Mouse (Mus musculus) hindbrain, embryonic 15.5 days (tissue): ENCODE results near the gene Nuf2. TPM values are rescaled to one million over a fixed set of nuclear protein-coding genes. Genes with fewer than 3 reads are reported as not detected.
"Not testable (repeated sequence)": the region's sequence is repeated elsewhere in the genome, so short reads cannot be mapped to it uniquely, and the experiment has no call there.

ENCODE experiments used
- ATAC-seq: fragments of 200-750 bp; cut with Nextera tagmentation; 2 replicates; pipeline ENCODE4 v1.8.0; 2017; ENCODE audit warnings: low read depth, moderate number of reproducible peaks, moderate TSS enrichment; ENCODE audit not compliant: low FRiP score
- H3K27ac ChIP-seq: fragments of 300-500 bp; sonication (generic); replicated peaks from 2 replicates; pipeline ENCODE4 v1.5.1; 2015; ENCODE audit warnings: mild to moderate bottlenecking, inconsistent platforms
- H3K27me3 ChIP-seq: fragments of 300-500 bp; sonication (generic); 2 replicates; pipeline ENCODE4 v1.6.1; 2015; ENCODE audit warnings: control low read depth, inconsistent platforms
- H3K36me3 ChIP-seq: fragments of 300-500 bp; sonication (generic); 2 replicates; pipeline ENCODE4 v1.6.1; 2015; ENCODE audit warnings: control low read depth, inconsistent platforms
- H3K4me1 ChIP-seq: fragments of 300-500 bp; sonication (generic); replicated peaks from 2 replicates; pipeline ENCODE4 v1.6.1; 2015; ENCODE audit warnings: control low read depth, inconsistent platforms
- H3K4me2 ChIP-seq: fragments of 300-500 bp; sonication (generic); 2 replicates; pipeline ENCODE4 v1.6.1; 2015; ENCODE audit warnings: moderate library complexity, mild to moderate bottlenecking, inconsistent platforms
- H3K4me3 ChIP-seq: fragments of 300-500 bp; sonication (generic); 2 replicates; pipeline ENCODE4 v1.5.1; 2015; ENCODE audit warnings: mild to moderate bottlenecking, inconsistent platforms
- H3K9ac ChIP-seq: fragments of 300-500 bp; sonication (generic); 2 replicates; pipeline ENCODE4 v1.6.1; 2015; ENCODE audit warnings: inconsistent platforms
- H3K9me3 ChIP-seq: fragments of 300-500 bp; sonication (generic); 2 replicates; pipeline ENCODE4 v1.6.1; 2016; ENCODE audit warnings: control low read depth, inconsistent platforms
- WGBS: fragments of 180-500 bp; shearing (Covaris S2); methylation state at CpG from one replicate; pipeline ENCODE4 v1.1.7; 2015; 5-methylcytosine and 5-hydroxymethylcytosine counted together
- polyA plus RNA-seq: library from polyadenylated mRNA; unstranded; fragments of >200 nt; fragmentation: Nextera tagmentation; extraction: Ambion mirVana; gene quantifications from 2 replicates; pipeline ENCODE4 v1.2.1, GENCODE M21; 2015

Nuf2 gene
- polyA plus RNA-seq, 1 experiment from 2014 or later, result 13.0 TPM

DNA sequence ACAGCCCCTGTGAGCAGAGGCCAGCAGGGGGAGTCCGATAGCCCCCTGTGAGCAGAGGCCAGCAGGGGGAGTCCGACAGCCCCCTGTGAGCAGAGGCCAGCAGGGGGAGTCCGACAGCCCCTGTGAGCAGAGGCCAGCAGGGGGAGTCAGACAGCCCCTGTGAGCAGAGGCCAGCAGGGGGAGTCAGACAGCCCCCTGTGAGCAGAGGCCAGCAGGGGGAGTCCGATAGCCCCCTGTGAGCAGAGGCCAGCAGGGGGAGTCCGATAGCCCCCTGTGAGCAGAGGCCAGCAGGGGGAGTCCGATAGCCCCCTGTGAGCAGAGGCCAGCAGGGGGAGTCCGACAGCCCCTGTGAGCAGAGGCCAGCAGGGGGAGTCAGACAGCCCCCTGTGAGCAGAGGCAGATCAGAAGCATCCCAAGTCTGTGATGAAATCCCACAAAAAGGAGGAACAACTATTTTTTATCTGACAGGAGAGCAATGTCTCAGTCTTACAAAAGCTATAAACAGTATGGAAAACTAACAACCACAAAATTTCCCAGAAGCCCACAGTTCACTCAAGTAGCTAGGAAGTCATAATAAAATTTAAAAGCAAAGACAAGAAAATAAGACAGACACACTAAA is 13.3 kb downstream of the Nuf2 start:
- not testable (repeated sequence) for H3K27me3 ChIP-seq, H3K4me1 ChIP-seq, H3K4me2 ChIP-seq, H3K27ac ChIP-seq, ATAC-seq, H3K9me3 ChIP-seq, H3K4me3 ChIP-seq, H3K36me3 ChIP-seq, H3K9ac ChIP-seq
- 95% methylated on average over 7 of the region's 7 CpGs for WGBS

DNA sequence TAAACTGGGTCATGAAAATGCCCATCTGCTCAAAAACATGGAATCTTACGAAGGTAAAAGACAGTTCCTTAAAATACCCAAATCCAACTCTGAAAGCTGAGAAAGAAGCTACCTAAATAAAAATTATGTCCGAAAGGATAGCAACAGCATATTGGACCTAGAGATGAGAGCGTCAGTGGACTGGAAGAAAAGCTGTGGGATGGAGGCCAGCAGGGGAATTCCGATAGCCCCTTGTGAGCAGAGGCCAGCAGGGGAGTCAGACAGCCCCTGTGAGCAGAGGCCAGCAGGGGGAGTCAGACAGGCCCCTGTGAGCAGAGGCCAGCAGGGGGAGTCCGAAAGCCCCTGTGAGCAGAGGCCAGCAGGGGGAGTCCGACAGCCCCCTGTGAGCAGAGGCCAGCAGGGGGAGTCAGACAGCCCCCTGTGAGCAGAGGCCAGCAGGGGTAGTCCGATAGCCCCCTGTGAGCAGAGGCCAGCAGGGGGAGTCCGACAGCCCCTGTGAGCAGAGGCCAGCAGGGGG is 13.8 kb downstream of the Nuf2 start:
- Histone ChIP-seq H3K27me3 (no peaks in the 10 kb centered on the region), H3K4me1 (no peaks in the 10 kb centered on the region), H3K9ac (no peak overlapping the region), H3K27ac (no peak overlapping the region), H3K9me3 (no peaks in the 10 kb centered on the region), H3K36me3 (no peaks in the 10 kb centered on the region), H3K4me2 (no peak overlapping the region), H3K4me3 (no peak overlapping the region)
- ATAC-seq, result no peak
- 96% methylated on average over 8 of the region's 8 CpGs for WGBS

DNA sequence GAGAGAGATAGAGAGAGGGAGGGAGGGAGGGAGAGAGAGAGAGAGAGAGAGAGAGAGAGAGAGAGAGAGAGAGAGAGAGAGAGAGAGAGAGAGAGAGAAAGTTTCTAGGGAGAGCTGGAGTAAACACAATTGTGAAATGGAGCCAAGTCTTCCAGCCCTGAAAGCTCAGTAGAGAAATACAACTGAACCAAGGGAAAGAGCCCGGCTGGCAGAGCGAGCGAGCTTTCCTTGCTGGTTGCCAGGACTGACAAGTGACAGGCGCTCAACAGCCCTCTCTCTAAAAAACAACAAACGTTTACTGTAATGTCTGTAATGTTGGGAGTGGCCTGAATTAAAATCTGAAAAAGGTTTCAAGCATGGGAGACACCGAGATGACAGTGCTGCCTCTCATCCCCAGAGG is 24.9 kb downstream of the Nuf2 start:
- Histone ChIP-seq H3K4me2 (no peak overlapping the region), H3K9ac (no peak overlapping the region), H3K4me3 (no peak overlapping the region), H3K9me3 (no peaks in the 10 kb centered on the region), H3K36me3 (no peaks in the 10 kb centered on the region), H3K27me3 (no peaks in the 10 kb centered on the region), H3K27ac (no peak overlapping the region), H3K4me1 (no peaks in the 10 kb centered on the region)
- no peak for ATAC-seq
- WGBS, result 88% methylated on average over 6 of the region's 6 CpGs

DNA sequence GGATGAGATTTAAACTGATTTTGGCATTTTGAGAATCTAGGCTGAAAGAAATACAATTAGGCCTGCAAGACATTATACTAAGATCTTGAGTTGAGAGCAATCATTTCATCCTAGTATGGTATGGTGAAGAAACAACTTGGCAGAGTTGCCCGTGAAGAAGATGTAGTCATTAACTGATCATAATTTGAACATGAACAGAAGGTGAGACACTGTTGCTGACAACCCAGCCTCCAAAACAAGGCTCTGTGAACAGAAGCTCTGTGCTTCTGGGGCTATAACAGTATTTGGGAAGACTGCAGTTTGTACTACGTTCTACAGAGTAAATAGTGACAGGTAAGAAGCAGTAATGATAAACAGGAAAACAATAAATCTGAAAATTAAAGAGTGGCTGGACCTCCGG is 28.4 kb downstream of the Nuf2 start:
- Histone ChIP-seq H3K9ac (no peak overlapping the region), H3K36me3 (no peaks in the 10 kb centered on the region), H3K4me3 (no peak overlapping the region), H3K4me1 (no peaks in the 10 kb centered on the region), H3K4me2 (no peak overlapping the region), H3K27me3 (no peaks in the 10 kb centered on the region), H3K27ac (no peak overlapping the region), H3K9me3 (no peaks in the 10 kb centered on the region)
- 89% methylated on average over 3 of the region's 3 CpGs for WGBS
- no peak for ATAC-seq

DNA sequence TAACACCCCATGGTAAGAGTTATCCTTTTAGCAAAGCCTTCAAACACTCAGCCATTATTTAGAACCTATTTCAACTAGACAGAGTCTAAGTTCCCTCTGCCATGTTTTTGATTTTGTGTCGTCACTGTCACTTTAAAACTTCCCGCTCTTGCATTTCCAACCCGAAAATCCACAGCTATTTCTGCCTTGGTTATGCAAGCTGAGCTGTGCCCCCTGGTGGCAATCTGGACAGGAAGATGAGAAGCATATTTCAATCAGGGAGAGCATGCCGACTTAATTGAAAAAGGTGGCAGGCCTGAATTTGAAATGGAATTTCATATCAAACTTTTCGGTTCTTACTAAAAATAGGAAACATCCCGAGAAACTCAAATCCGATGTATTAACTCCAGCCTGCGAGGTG is 35.6 kb downstream of the Nuf2 start:
- no peak overlapping the region for H3K4me2 ChIP-seq
- 54% methylated on average over 8 of the region's 8 CpGs for WGBS
- no peak for ATAC-seq
- no peaks in the 10 kb centered on the region for H3K27me3 ChIP-seq
- no peaks in the 10 kb centered on the region for H3K36me3 ChIP-seq
- no peak overlapping the region for H3K27ac ChIP-seq
- H3K4me1 ChIP-seq, result no peaks in the 10 kb centered on the region
- H3K9me3 ChIP-seq, result no peaks in the 10 kb centered on the region
- no peak overlapping the region for H3K9ac ChIP-seq
- no peak overlapping the region for H3K4me3 ChIP-seq

DNA sequence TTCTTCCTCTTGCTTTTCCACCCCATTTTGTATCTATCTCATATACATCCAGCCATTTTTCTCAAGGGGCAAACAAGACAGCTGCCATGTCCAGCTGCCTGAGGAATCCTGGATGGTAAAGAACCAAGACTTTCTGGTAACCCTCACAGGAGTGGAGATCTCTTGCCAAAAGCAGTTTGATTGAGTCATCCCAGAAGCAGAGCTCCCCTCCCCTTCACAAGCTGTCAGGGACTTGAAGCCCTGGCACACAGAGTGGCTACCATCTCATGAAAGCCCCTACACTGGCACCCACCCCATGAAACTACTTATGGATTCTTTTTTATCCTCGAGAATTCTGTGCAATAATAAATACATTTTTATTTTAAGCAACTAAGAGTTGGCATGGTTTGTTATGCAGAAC is 39.7 kb downstream of the Nuf2 start:
- Histone ChIP-seq H3K27ac (no peak overlapping the region), H3K4me3 (no peak overlapping the region), H3K36me3 (no peaks in the 10 kb centered on the region), H3K9me3 (no peaks in the 10 kb centered on the region), H3K4me1 (peaks cover 5% of the 10 kb centered on the region; the same call in 1 of the 2 replicates), H3K4me2 (no peak overlapping the region), H3K27me3 (no peaks in the 10 kb centered on the region), H3K9ac (no peak overlapping the region)
- ATAC-seq, result no peak
- 77% methylated on average over 1 of the region's 1 CpGs for WGBS

DNA sequence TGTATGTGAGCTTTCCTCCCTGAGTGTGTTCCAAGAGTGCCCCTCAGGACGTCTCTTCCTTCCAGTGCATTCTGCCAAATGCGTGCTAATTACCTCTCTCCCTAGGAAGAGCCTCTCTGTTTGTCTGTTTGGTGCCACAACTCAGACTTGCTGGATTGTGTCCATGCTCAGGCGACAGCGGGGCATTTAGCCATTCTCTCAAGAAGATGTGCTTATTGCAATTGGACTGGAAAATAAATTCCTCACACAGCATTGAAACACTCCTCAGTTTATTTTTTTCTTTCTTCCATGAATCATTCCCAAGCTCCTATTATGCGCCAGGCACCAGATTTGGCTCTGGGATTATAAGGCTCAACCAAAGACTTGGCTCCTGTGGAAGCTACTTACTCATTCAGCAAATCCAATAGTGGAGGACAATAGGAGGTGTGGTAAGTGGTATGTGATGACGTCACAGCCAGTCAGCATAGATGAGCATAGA is 45.8 kb downstream of the Nuf2 start:
- Histone ChIP-seq H3K9ac (no peak overlapping the region), H3K9me3 (no peaks in the 10 kb centered on the region), H3K4me3 (no peak overlapping the region), H3K4me2 (no peak overlapping the region), H3K4me1 (peaks cover 12% of the 10 kb centered on the region; the same call in 1 of the 2 replicates), H3K27ac (peak overlapping the region; percentile 63), H3K36me3 (no peaks in the 10 kb centered on the region), H3K27me3 (no peaks in the 10 kb centered on the region)
- 47% methylated on average over 6 of the region's 6 CpGs for WGBS
- peak; percentile 88 for ATAC-seq

DNA sequence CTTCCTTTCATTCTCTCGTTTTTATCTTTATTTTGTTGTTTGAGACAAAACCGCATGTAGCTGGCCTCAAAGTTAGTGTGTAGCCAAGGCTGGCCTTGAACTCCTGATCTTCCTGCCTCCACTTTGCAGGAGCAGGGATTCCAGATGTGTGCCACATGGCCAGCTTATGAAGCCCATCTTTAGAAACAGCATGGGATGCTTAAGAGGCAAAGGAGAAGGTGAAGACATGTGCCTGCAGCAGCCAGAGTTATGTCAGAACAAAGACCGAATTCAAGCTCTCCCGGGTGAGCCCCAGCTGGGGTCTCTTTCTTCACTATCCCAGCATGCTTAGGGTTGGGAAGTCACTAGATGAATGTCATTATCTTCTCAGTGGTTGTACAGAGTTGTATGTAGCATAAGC is 46.7 kb downstream of the Nuf2 start:
- Histone ChIP-seq H3K36me3 (no peaks in the 10 kb centered on the region), H3K27me3 (no peaks in the 10 kb centered on the region), H3K27ac (peak overlapping the region; percentile 63), H3K4me2 (no peak overlapping the region), H3K9me3 (no peaks in the 10 kb centered on the region), H3K4me3 (no peak overlapping the region), H3K4me1 (peaks cover 12% of the 10 kb centered on the region; the same call in 1 of the 2 replicates), H3K9ac (no peak overlapping the region)
- no peak for ATAC-seq
- WGBS, result 57% methylated on average over 4 of the region's 4 CpGs

DNA sequence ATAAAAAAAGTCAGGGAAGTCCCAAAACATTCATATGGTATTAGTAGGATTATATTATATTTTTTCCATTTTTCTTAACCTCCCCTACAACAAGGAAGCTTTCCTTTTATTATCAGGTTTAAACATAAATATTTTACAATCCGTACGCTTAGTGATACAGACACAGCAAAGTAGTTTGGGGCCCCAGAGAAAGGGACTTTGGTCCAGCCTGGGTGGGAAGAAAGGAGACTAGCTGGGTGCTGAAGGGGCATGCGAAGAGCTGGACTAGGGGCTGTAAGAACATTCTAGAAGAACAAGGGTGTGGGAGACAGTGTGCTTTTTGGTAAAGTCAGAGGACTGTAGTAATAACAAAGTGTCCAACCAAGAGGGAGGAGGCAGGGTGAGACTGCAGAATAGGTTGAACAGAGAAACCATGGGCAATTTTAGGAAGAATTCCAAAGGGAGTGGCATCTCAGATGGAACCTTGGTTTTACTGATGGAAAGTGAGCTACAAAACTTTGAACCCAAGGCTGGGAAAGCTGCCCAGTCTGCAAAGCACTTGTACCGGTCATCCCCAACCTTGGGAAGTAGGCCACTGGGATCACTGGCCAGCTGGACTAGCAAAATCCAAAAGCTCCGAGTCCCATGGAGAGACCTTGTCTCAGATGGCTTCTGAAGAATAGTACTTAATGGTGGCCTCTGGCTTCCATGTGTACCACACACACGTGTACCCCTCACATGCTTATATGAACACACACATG is 48.5 kb downstream of the Nuf2 start:
- Histone ChIP-seq H3K4me3 (no peak overlapping the region), H3K27me3 (no peaks in the 10 kb centered on the region), H3K36me3 (no peaks in the 10 kb centered on the region), H3K9ac (no peak overlapping the region), H3K4me1 (peaks cover 9% of the 10 kb centered on the region; the same call in 1 of the 2 replicates), H3K4me2 (no peak overlapping the region), H3K9me3 (no peaks in the 10 kb centered on the region), H3K27ac (no peak overlapping the region)
- 93% methylated on average over 6 of the region's 6 CpGs for WGBS
- no peak for ATAC-seq

DNA sequence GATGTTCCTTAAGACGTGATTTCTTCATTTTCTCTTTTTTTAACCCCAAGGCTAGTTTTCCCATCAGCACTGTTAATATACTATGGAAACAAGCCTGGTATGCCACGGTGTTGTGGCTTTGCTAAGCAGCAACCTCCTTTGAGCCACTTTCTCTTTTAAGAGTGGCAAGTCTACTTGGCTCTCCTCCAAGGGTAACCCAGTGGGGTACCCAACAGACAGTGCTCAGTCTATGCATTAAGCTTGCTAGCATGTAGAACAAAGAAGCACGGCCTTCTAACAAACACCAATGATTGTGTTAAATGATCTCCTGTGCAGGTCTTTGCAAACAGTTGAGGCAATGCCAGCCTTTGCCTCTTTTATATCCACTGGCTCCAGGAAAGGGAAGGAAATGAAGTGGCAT is 60.1 kb downstream of the Nuf2 start:
- no peak overlapping the region for H3K4me2 ChIP-seq
- H3K9ac ChIP-seq, result no peak overlapping the region
- H3K27ac ChIP-seq, result no peak overlapping the region
- peak; percentile 72; the same call in 1 of the 2 replicates for ATAC-seq
- no peaks in the 10 kb centered on the region for H3K36me3 ChIP-seq
- H3K27me3 ChIP-seq, result no peaks in the 10 kb centered on the region
- 45% methylated on average over 3 of the region's 3 CpGs for WGBS
- no peaks in the 10 kb centered on the region for H3K4me1 ChIP-seq
- H3K4me3 ChIP-seq, result no peak overlapping the region
- H3K9me3 ChIP-seq, result no peaks in the 10 kb centered on the region

DNA sequence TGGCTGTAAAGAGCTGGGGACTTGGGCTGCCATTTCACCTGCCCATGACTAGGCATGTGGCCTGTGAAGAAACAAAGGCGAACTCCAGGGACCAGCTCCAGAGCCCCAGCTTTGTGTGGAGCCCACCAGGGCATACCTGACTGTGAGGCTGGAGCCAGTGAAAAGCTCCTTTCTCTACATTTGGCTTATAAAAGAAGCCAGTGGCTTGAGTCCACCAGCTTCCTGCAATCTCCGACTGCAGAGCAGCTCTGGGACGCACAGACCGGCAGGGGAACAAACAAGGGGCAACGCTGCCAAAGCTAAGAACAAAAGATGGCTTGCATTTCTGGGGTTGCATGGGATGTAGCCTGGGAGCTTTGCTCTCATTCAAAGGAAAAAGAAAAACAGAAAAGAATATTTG is 63.5 kb downstream of the Nuf2 start:
- WGBS, result 40% methylated on average over 5 of the region's 5 CpGs
- no peak overlapping the region for H3K4me3 ChIP-seq
- H3K9ac ChIP-seq, result no peak overlapping the region
- no peak overlapping the region for H3K4me2 ChIP-seq
- H3K27ac ChIP-seq, result peak overlapping the region; percentile 64
- peak; percentile 78 for ATAC-seq
- no peaks in the 10 kb centered on the region for H3K36me3 ChIP-seq
- no peaks in the 10 kb centered on the region for H3K27me3 ChIP-seq
- no peaks in the 10 kb centered on the region for H3K9me3 ChIP-seq
- H3K4me1 ChIP-seq, result no peaks in the 10 kb centered on the region

DNA sequence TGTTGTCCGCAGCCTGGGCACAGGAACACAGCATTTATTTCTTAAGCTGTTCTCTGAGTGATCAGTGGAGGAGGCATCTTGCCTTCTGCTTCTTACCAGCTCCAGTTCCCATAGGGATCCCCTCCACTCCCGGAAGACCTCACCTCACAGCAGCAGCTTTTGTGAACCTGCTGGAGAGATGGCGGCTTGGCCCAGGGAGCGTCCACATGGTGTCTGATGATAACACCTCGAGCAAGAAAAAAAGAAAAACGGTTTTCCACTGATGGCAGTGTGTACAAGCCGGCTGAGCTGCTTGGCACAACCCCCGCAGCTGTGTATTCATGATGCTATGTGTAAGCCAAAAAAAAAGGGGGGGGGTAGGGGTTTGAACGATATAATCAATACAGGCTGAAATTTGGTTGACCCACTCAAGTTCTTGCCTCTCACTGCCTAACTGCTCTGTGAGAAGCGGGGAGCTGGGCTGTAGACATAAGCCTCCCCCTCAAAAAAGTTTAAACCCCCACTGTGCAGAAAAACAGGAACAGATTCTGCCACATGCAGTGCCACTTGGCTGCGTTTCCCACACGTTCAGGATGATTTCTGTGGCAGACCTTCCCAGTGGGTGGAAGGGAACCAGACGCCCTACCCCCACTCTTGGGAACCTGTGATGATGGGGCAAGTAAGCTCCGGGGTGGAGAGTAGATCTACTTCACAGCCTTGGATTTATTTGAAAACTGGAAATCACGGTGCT is 68.7 kb downstream of the Nuf2 start:
- H3K36me3 ChIP-seq, result no peaks in the 10 kb centered on the region
- 0 out of 2 replicates have a peak, but pooled peaks cover 11% of the 10 kb centered on the region for H3K4me1 ChIP-seq
- H3K27ac ChIP-seq, result peak overlapping the region; percentile 54
- WGBS, result 54% methylated on average over 15 of the region's 15 CpGs
- no peak overlapping the region for H3K4me3 ChIP-seq
- ATAC-seq, result peak; percentile 62
- no peak overlapping the region for H3K9ac ChIP-seq
- no peaks in the 10 kb centered on the region for H3K27me3 ChIP-seq
- no peaks in the 10 kb centered on the region for H3K9me3 ChIP-seq
- peak overlapping the region; percentile 21 for H3K4me2 ChIP-seq
